Mouse (Mus musculus): ENCODE measurements around the gene Gps2. TPM values are rescaled to one million over a fixed set of nuclear protein-coding genes. Genes with fewer than 3 reads are reported as not detected.

The Gps2 gene
- polyA plus RNA-seq (2016; fragmentation: Nextera tagmentation; extraction: Ambion mirVana): 95.8 and 99.1 TPM in 2 replicates

DNA sequence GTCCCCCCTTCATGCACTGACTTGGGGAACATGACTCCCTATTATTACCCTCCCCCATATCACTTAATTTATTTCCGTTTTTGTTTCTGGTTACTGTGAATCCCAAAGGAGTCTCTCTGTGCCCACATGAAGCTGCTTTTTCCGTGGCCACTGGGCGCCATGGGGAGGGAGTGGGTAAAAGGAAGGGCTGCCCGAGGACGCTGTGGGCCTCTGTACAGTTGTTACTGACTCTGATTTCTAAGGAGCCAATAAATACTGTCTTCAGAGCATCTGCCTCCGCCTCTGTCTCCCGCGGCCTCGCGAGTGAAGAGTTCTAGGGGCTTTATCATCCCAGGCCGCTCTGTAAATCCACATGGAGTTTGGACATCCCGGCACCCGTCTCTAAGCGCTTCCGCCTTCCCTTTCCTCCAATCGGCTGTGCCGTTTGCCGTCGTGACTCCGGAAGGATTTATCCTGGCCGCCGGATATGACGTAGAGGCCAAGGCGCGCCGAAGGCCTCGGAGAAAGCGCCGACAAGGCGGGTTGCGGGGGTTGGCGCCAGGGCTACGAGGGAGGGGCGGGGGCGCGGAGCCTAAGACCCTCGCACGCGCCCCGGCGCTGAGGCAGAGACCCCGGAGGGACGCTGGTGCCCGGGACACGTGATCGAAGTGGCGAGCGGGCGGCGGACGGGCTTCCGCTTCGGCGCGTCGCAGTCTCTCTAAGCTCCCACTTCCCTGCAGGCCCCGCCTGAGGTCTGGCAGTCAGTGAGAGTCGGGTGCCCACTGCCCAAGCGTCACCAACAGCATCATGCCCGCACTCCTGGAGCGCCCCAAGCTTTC, at the start of gene Gps2:
Gene Gps2 (plus strand): TSS at position 335 of the 818 bp plus-strand sequence.
- Histone ChIP-seq H3K4me3 (replicated peaks) (peak within 1 kb of the TSS; percentile 89), H3K27ac (peak within 1 kb of the TSS; percentile 90), H3K4me1 (peaks cover 34% of the 10 kb centered on the region), H3K9ac (peak within 1 kb of the TSS; percentile 90), H3K4me2 (peak within 1 kb of the TSS; percentile 100), H3K27me3 (no peaks in the 10 kb centered on the region), H3K36me3 (replicated peaks) (peaks cover 89% of the 10 kb centered on the region), H3K9me3 (no peaks in the 10 kb centered on the region)
- WGBS: 1% methylated on average over 61 of the region's 61 CpGs
- peak; percentile 87 for ATAC-seq (ENCODE audit: low FRiP score)

DNA sequence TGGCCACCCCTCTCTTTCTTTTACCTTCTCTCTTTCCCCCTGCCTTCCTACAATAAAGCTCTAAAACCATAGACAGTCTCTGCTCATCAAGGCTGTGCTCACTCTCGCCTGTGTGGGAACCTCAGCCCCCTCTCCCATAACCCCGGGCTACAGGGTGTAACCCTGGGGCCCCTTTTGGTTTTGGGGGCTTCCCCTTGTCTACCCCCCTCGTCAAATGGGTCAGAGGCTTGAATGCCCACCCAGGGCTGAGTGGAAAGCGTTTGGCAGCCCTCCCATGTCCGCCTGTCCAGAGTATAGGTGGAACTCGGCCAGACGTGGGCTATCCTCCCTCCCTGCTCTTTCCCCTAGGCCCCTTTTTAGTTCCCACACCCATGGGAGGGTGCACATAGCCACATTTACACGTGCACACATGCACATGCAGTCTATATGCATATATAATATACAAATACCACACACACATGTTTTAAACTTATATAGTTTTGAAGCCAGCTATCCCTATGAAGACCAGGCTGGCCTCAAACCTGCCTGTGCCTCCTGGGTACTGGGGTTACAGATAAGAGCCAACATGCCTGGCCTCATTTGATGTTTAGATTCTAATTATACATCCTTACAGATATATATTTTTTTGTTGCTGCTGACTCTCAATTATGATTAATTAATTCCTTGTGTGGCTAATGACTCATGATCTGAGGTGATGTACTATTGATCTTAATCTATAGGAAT, 49.4 kb upstream of the Gps2 start:
- ATAC-seq (ENCODE audit: low FRiP score): no peak
- no peaks in the 10 kb centered on the region for H3K9me3 ChIP-seq
- H3K4me3 ChIP-seq (replicated peaks): no peak overlapping the region
- 56% methylated on average over 8 of the region's 8 CpGs for WGBS
- no peak overlapping the region for H3K27ac ChIP-seq
- no peak overlapping the region for H3K4me2 ChIP-seq
- 0 out of 2 replicates have a peak, but pooled peaks cover 7% of the 10 kb centered on the region for H3K4me1 ChIP-seq
- H3K27me3 ChIP-seq: peaks cover 8% of the 10 kb centered on the region
- no peaks in the 10 kb centered on the region for H3K36me3 ChIP-seq (replicated peaks)
- no peak overlapping the region for H3K9ac ChIP-seq

DNA sequence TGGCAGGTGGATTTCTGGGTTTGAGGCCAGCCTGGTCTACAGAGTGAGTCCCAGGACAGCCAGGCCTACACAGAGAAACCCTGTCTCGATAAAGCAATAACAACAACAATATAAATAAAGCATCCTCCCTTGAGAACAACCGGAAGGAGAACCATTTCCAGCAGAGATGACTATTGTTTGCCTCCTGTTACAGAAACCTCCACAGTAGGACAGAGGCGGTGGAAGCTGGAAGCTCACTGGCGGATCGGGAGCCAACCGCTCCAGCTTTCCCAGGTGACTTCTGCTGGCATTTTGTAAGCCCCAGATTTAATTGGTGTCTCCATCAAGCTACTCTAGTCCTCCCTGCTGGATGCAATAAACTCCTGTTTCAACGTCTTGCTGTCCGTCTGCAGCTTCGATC, 48.1 kb upstream of the Gps2 start:
- no peak for ATAC-seq (ENCODE audit: low FRiP score)

GRCm38 (mm10) chr11:69867335-69867734, 46.4 kb upstream of the Gps2 start:
- WGBS: 70% methylated on average over 9 of the region's 9 CpGs
- Histone ChIP-seq H3K4me1 (0 out of 2 replicates have a peak, but pooled peaks cover 7% of the 10 kb centered on the region), H3K4me3 (replicated peaks) (no peak overlapping the region), H3K9ac (no peak overlapping the region), H3K27ac (no peak overlapping the region), H3K27me3 (no peaks in the 10 kb centered on the region), H3K9me3 (no peaks in the 10 kb centered on the region), H3K4me2 (no peak overlapping the region), H3K36me3 (replicated peaks) (no peaks in the 10 kb centered on the region)
- ATAC-seq (ENCODE audit: low FRiP score): no peak

More for the DNA sequence above, 48.1 kb upstream of the Gps2 start:
- H3K4me2 ChIP-seq: no peak overlapping the region
- H3K4me3 ChIP-seq (replicated peaks): no peak overlapping the region
- no peaks in the 10 kb centered on the region for H3K27me3 ChIP-seq
- H3K36me3 ChIP-seq (replicated peaks): no peaks in the 10 kb centered on the region
- H3K27ac ChIP-seq: no peak overlapping the region
- H3K9me3 ChIP-seq: no peaks in the 10 kb centered on the region
- WGBS: 88% methylated on average over 9 of the region's 9 CpGs
- no peak overlapping the region for H3K9ac ChIP-seq
- H3K4me1 ChIP-seq: 0 out of 2 replicates have a peak, but pooled peaks cover 7% of the 10 kb centered on the region

- WGBS: 80% methylated on average over 2 of the region's 2 CpGs
- Histone ChIP-seq H3K27me3 (no peaks in the 10 kb centered on the region), H3K36me3 (replicated peaks) (no peaks in the 10 kb centered on the region), H3K9me3 (no peaks in the 10 kb centered on the region), H3K27ac (no peak overlapping the region), H3K4me1 (0 out of 2 replicates have a peak, but pooled peaks cover 7% of the 10 kb centered on the region), H3K9ac (no peak overlapping the region), H3K4me3 (replicated peaks) (no peak overlapping the region), H3K4me2 (no peak overlapping the region)
- ATAC-seq (ENCODE audit: low FRiP score): no peak
These were observed 43.2 kb upstream of the Gps2 start for GRCm38 (mm10) chr11:69870289-69871069.

GRCm38 (mm10) chr11:69871822-69872221, 41.9 kb upstream of the Gps2 start:
- Histone ChIP-seq H3K4me2 (no peak overlapping the region), H3K27ac (no peak overlapping the region), H3K9me3 (no peaks in the 10 kb centered on the region), H3K4me3 (replicated peaks) (no peak overlapping the region), H3K36me3 (replicated peaks) (no peaks in the 10 kb centered on the region), H3K4me1 (peaks cover 2% of the 10 kb centered on the region), H3K9ac (no peak overlapping the region), H3K27me3 (no peaks in the 10 kb centered on the region)
- 94% methylated on average over 7 of the region's 7 CpGs for WGBS
- ATAC-seq (ENCODE audit: low FRiP score): no peak

DNA sequence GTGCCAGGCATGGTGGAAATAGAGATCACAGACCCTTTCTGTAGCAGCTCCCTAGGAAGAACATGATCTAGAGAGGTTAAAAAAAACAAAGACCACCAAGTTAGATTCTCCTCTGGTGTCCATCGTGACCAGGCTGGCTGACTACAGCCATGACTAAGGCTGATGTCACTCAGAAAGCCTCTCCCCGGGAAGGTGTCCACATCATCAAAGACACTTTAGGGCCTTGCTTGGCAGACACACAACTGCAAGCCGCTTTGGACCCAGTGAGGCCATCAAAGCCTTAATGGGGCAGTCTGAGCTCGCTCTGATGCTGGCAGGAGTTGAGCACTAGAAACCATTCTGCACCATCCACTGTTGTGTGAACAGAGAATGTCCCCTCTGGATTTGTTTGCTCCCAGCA, 41.2 kb upstream of the Gps2 start:
- Histone ChIP-seq H3K36me3 (replicated peaks) (no peaks in the 10 kb centered on the region), H3K27me3 (no peaks in the 10 kb centered on the region), H3K4me3 (replicated peaks) (no peak overlapping the region), H3K4me1 (peaks cover 7% of the 10 kb centered on the region), H3K4me2 (no peak overlapping the region), H3K9ac (no peak overlapping the region), H3K27ac (no peak overlapping the region), H3K9me3 (no peaks in the 10 kb centered on the region)
- no peak for ATAC-seq (ENCODE audit: low FRiP score)
- WGBS: 82% methylated on average over 4 of the region's 4 CpGs

GRCm38 (mm10) chr11:69876186-69876585, 37.5 kb upstream of the Gps2 start:
- Histone ChIP-seq H3K9me3 (no peaks in the 10 kb centered on the region), H3K4me1 (peaks cover 28% of the 10 kb centered on the region), H3K27ac (no peak overlapping the region), H3K9ac (no peak overlapping the region), H3K36me3 (replicated peaks) (no peaks in the 10 kb centered on the region), H3K27me3 (peaks cover 18% of the 10 kb centered on the region), H3K4me2 (no peak overlapping the region), H3K4me3 (replicated peaks) (no peak overlapping the region)
- ATAC-seq (ENCODE audit: low FRiP score): no peak
- WGBS: 74% methylated on average over 7 of the region's 7 CpGs

DNA sequence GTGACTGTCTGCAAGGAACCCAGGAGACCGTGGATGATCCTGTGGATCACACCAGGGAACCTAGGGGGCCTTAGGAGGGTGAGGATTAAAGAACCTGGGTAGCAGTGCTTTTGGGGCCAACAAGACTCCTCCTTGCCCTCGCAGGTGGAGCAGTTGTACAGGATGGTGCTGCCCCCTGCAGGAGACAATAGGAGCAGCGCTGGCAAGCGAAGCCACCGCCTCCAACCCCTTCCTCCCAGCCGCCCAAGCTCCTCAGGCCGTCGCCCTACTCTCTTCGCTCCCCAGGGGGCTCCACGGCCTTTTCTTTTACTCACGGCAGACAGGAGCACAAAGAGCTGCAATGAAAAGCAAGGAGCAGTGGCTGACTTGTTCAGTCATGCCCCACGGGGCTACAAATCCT, 36.8 kb upstream of the Gps2 start:
- H3K4me3 ChIP-seq (replicated peaks): 0 out of 2 replicates have a peak overlapping the region, but pooled peaks have one; percentile 14
- ATAC-seq (ENCODE audit: low FRiP score): peak; percentile 21; the same call in 1 of the 2 replicates
- no peaks in the 10 kb centered on the region for H3K9me3 ChIP-seq
- H3K4me2 ChIP-seq: peak overlapping the region; percentile 44
- H3K9ac ChIP-seq: no peak overlapping the region
- H3K27ac ChIP-seq: no peak overlapping the region; the same call in 1 of the 2 replicates
- no peaks in the 10 kb centered on the region for H3K36me3 ChIP-seq (replicated peaks)
- H3K4me1 ChIP-seq: peaks cover 34% of the 10 kb centered on the region
- H3K27me3 ChIP-seq: peaks cover 25% of the 10 kb centered on the region
- WGBS: 2% methylated on average over 12 of the region's 12 CpGs

DNA sequence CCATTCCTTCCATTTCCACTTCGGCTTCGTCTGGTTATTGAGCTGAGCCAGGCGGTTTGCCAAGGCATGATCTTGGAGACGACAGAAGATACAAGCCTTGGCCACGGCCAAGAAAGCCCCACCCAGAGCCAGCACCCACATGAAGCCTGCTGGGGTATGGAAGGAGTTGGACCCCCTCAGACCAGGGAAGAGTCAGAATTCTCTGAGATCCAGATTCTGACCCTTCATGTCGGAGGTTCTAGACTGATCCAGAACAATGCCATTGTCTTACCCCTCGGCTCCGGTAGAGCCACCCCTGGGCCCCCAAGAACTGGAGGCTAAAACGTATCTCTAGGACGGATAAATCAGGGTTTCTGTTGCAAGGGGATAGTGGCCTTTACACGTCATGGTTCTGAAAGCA, 35.8 kb upstream of the Gps2 start, which contains the start of gene Tmem95:
Gene Tmem95 (minus strand): TSS at position 141 of the 400 bp plus-strand sequence.
- no peak within 1 kb of the TSS for H3K9ac ChIP-seq
- no peak within 1 kb of the TSS; the same call in 1 of the 2 replicates for H3K27ac ChIP-seq
- H3K9me3 ChIP-seq: no peaks in the 10 kb centered on the region
- 92% methylated on average over 11 of the region's 11 CpGs for WGBS
- H3K4me3 ChIP-seq (replicated peaks): 0 out of 2 replicates have a peak within 1 kb of the TSS, but pooled peaks have one; percentile 14
- no peak for ATAC-seq (ENCODE audit: low FRiP score)
- H3K27me3 ChIP-seq: peaks cover 31% of the 10 kb centered on the region
- H3K4me1 ChIP-seq: peaks cover 36% of the 10 kb centered on the region
- peak within 1 kb of the TSS; percentile 44 for H3K4me2 ChIP-seq
- no peaks in the 10 kb centered on the region for H3K36me3 ChIP-seq (replicated peaks)

DNA sequence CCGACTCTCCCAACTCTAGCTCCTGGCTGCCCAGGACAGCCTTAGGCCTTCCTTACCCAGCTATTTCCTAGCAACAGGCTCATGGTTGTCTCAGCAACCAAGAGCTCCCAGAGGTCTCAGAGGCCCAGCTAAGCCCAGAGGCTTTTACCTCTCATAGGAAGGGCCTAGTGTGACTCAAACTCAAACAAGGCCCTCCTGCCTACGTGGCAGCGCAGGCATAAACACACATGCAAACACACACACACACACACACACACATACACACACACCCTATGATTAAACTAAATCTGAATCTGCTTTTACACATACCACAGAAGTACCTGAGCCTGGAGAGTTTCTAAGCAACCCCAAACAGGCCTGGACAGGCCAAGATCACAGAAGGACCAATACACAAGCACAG, 35.3 kb upstream of the Gps2 start:
- Histone ChIP-seq H3K4me1 (peaks cover 36% of the 10 kb centered on the region), H3K9me3 (no peaks in the 10 kb centered on the region), H3K27me3 (peaks cover 31% of the 10 kb centered on the region), H3K36me3 (replicated peaks) (no peaks in the 10 kb centered on the region), H3K9ac (no peak overlapping the region), H3K4me3 (replicated peaks) (no peak overlapping the region), H3K27ac (no peak overlapping the region), H3K4me2 (no peak overlapping the region)
- ATAC-seq (ENCODE audit: low FRiP score): no peak
- 82% methylated on average over 3 of the region's 3 CpGs for WGBS

DNA sequence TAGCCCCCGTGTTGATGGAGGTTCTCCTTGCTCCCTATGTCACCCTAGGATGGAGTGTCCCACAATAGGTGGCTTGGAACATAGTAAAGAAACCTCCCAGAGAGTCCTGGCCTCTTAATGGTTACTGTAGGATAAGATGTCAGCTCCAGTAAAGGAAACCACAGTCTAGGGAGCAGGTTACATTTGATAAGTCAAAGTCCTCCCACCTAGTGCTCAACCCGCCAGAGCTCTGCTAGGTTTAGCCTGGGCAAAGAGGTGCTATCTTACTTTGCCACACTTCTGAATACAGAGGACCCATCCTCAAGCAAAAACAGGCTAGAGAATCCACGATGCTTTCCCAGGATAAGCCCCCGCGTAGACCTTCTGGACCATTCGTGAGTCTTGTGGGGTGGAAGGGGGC, 34.7 kb upstream of the Gps2 start:
- Histone ChIP-seq H3K4me1 (peaks cover 36% of the 10 kb centered on the region), H3K27ac (no peak overlapping the region), H3K9me3 (no peaks in the 10 kb centered on the region), H3K9ac (no peak overlapping the region), H3K4me2 (no peak overlapping the region), H3K36me3 (replicated peaks) (no peaks in the 10 kb centered on the region), H3K4me3 (replicated peaks) (no peak overlapping the region), H3K27me3 (peaks cover 31% of the 10 kb centered on the region)
- 87% methylated on average over 6 of the region's 6 CpGs for WGBS
- ATAC-seq (ENCODE audit: low FRiP score): no peak
